Mouse (Mus musculus) spleen, postnatal 36 days (tissue): ENCODE results near the gene Selenop.

ENCODE experiments used
- DNase-seq, 2 experiments: peaks; one replicate each; pipeline ENCODE4 v3.0.0; 2022; ENCODE audit warnings: low spot score in 2 of 2, mixed read lengths in 1 of 2

Gene Selenop

GRCm38 (mm10) chr15:3270646-3271077 is 2.3 kb downstream of the Selenop start:
- DNase-seq: peak; percentile 69 to 74

GRCm38 (mm10) chr15:3271216-3271615 is 2.9 kb downstream of the Selenop start:
- no peak for DNase-seq

DNA sequence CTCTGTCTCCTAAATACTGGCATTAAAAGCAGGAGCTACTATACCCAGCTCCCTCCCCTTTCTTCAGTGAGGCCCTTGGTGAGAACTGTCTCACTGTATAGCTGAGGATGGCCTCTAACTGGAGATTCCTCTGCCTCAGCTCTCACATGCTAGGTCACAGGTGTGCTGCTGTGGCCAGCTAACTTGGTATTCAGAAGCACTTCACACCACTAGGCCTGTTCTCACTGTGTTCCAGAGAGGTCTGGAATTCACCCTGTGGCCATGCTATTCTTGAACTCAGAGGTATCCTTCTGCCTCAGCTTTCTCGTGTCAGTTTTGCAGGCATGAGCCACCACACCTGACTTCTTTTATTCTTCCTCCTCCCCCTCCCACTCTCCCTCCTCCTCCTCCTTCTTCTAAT is 4.8 kb downstream of the Selenop start:
- no peak for DNase-seq

GRCm38 (mm10) chr15:3277391-3277790 is 9.0 kb downstream of the Selenop start:
- DNase-seq: peak in 1 of 2 experiments; percentile 8

DNA sequence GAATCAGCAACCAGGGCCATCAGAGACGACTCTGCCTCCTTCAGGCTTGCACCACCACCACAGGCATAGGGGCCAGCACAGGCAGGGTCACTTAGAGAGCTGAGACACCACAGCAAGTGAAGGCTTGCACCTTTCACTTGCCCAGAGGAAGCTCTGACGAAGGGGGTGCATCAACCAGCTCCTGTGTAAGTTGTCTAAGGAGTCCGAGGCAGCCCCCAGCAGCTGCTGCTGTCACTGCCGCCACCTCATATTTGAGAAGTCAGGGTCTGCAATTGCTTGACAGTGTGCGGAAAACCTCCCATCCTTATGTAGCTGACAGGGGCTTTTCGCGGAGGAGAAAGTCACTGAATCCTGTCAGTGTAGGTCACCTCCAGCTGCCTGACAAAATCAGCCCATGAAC is 10.9 kb downstream of the Selenop start:
- no peak for DNase-seq

GRCm38 (mm10) chr15:3281216-3281615 is 12.9 kb downstream of the Selenop start:
- no peak for DNase-seq

DNA sequence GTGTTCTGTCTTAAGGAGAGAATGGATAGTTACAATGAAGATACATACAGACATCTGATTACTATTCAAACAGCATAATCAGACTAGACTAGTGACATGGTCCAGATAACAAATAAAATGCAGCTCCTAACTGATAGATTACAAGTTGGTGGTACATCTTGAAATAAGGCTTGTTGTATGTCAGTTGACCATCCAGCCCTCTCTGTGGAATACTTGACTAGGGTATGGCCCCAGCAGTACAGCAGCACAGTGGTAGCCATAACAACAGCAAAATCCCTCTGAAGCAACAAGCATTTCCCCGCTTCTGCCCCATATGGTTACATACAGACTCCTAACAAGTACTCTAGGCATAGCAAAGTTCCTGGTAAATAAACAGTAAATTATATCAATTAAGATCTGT is 13.4 kb downstream of the Selenop start:
- no peak for DNase-seq

- DNase-seq: no peak
These were observed 17.7 kb downstream of the Selenop start for GRCm38 (mm10) chr15:3286032-3286431.

GRCm38 (mm10) chr15:3290435-3290834 is 22.1 kb downstream of the Selenop start:
- no peak for DNase-seq

DNA sequence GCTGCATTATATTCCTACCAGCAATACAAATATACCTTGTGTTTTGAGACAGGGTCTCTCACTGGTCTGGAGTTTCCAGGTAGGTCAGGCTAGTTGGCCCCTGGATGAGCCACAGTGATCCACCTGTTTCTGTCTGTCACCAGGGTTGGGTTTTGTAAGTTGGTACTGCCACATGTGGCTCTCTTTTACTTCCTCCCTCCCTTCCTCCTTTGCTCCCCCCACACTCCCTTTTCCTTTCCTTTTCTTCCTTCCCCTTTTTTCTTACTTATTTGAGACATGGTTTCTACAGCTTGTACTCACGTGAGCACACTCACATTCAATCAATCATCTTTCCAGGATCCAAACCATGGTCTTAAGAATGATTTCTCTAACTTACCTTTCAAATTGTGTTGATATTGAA is 25.1 kb downstream of the Selenop start:
- DNase-seq: no peak

DNA sequence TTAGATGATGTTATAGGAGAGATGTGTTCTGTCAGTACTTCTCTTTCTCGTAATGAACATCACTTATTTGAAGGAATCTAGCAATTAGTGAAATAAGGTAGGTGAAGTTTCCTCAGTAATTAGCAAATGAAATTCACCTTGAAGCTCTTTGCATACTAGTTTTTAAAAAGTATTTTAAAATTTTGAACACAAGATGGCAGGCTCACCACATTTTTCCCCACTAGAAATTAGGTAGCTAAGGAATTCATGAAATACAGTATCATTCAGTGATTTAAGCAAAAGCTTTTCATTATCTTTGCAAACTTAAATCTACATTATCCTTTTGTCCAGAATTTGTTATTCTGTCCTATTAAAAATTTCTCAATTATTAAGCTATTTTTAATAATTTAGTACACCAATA is 27.6 kb downstream of the Selenop start:
- no peak for DNase-seq

- no peak for DNase-seq
These were observed 29.3 kb downstream of the Selenop start for GRCm38 (mm10) chr15:3297615-3298014.

DNA sequence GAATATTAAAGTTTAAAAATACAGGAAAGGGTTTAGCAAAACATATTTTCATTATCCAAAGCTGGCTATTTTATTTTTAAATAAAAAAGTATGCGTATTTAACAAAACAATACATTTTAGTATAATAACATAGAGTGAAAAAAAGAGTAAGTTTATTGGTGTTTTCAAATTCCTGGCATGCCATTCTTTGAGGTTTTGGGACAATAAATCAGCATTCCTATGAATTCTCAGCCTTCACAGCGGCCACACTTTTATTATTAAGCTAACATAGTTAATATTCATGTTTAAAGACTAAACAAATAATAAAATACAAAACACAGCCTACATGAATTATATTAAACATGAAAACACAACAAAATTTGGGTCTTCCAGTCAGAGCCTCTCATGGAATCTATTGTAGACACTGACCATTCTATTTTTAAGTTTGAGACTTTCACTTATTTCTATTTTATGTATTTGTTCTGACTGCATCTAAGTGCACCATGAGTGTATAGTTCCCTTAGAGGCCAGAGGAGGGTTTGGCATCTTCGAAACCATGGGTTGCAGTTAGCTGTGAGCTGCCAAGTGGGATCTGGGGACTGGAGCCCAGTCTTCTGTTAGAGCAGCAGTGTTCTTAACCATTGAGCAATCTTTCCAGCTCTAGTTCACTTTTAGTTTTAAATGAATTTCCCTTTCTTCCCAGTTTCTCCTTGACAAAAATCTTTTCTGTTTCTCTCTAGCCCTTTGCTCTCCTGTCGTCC is 32.2 kb downstream of the Selenop start:
- no peak for DNase-seq

DNA sequence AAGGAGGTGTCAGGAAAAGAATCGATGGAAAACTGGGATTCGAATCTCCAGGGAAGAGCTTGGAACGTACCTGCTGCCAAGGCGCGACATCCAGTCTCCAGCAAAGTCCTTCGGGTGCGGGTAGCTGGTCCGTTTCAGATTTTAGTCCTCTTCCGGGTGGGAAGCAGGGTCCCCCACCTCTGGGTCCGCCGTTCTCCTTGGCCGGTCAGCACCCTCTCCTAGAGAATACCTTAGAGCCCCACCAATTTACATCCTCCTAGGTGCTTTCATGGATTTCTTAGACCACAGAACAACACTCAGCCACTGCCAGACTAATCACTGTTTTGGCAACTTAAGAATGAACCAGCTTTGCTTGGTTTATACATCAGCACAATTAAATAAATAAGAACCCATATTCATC is 35.1 kb downstream of the Selenop start, which contains the start of gene Ccdc152:
Ccdc152 (minus strand) TSS at position 101 of the 400 bp plus-strand sequence.
- no peak for DNase-seq

DNA sequence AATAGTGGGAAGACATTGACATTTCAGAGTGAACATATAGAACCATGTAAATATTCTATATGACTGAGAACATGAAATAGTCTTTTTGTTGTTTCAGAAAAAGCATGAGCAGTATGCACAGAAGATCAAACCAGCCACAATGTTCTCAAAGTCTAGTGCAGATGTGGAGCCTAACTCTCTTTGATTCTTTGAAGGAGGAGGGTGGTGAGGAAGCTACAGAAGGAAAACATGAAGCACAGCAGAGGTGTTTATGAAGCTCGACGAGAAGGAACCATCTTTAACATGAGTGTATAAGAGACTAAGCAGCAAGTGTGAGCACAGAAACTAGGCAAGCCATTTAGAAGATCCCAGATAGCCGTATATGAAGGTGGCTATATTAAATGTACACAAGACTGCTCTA is 41.5 kb downstream of the Selenop start:
- DNase-seq: no peak

GRCm38 (mm10) chr15:3312937-3313336 is 44.6 kb downstream of the Selenop start:
- DNase-seq: no peak

GRCm38 (mm10) chr15:3316617-3317016 is 48.3 kb downstream of the Selenop start:
- DNase-seq: no peak

DNA sequence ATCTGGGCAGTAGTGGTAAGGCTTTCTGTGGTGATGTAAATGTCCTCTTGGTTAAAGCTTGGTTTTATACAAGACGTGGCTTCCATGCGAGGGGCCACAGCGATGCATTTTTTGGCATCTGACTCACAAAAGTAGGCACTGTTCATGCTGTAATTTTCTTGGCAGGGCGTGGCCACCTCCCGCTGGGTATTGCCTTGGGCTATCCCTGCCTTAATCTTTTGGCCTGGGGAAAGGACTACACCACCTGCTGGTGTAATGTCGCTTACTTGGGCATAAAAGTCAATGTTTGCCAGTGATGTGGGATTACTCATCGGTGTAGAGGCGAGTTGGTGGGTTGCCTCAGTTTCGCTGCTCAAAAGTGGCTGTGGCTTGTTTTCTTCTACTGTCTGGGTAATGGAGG is 51.6 kb downstream of the Selenop start:
- DNase-seq: no peak

GRCm38 (mm10) chr15:3323041-3323440 is 54.7 kb downstream of the Selenop start:
- DNase-seq: no peak
